Mouse (Mus musculus): Measurements from ENCODE around the gene Olfr131. TPM values are rescaled to one million over a fixed set of nuclear protein-coding genes. Genes with fewer than 3 reads are reported as not detected.

Olfr131 gene
- polyA plus RNA-seq (2012; ENCODE audit: low replicate concordance), result not detected in 2 replicates

GRCm38 (mm10) chr17:38088593-38088992 is at the start of gene Olfr131:
Olfr131 (minus strand) TSS chr17:38088693.

GRCm38 (mm10) chr17:38134426-38134825 is 45.9 kb upstream of the Olfr131 start, which contains the start of gene Olfr132:
Olfr132 (minus strand) TSS chr17:38134526.

GRCm38 (mm10) chr17:38063621-38064020 is 24.9 kb downstream of the Olfr131 start, which contains the start of gene Olfr130:
Olfr130 (plus strand) TSS chr17:38063921.

GRCm38 (mm10) chr17:38059979-38060378 is 28.5 kb downstream of the Olfr131 start, which contains the start of gene Olfr129:
Olfr129 (minus strand) TSS chr17:38060079.

Other genes with a start within 250 kb of the Olfr131 start
- gene Olfr126, start 241.2 kb downstream of the Olfr131 start, polyA plus RNA-seq (2012; ENCODE audit: low replicate concordance), result not detected in 2 replicates
- gene Olfr127, start 188.3 kb downstream of the Olfr131 start, polyA plus RNA-seq (2012; ENCODE audit: low replicate concordance), result not detected in 2 replicates
- not detected in 2 replicates for gene Olfr128, start 168.1 kb downstream of the Olfr131 start, polyA plus RNA-seq (2012; ENCODE audit: low replicate concordance)
- gene Olfr761, start 135.6 kb downstream of the Olfr131 start, polyA plus RNA-seq (2012; ENCODE audit: low replicate concordance), result not detected in 2 replicates
- gene Olfr129, start 28.6 kb downstream of the Olfr131 start, polyA plus RNA-seq (2012; ENCODE audit: low replicate concordance), result not detected in 2 replicates
- gene Olfr130, start 24.8 kb downstream of the Olfr131 start, polyA plus RNA-seq (2012; ENCODE audit: low replicate concordance), result not detected in 2 replicates
- gene Olfr132, start 45.8 kb upstream of the Olfr131 start, polyA plus RNA-seq (2012; ENCODE audit: low replicate concordance), result not detected in 2 replicates
- not detected in 2 replicates for gene Olfr133, start 56.6 kb upstream of the Olfr131 start, polyA plus RNA-seq (2012; ENCODE audit: low replicate concordance)
- gene Olfr134, start 82.7 kb upstream of the Olfr131 start, polyA plus RNA-seq (2012; ENCODE audit: low replicate concordance), result not detected in 2 replicates
- gene Olfr135, start 115.6 kb upstream of the Olfr131 start, polyA plus RNA-seq (2012; ENCODE audit: low replicate concordance), result not detected in 2 replicates
- not detected in 2 replicates for gene Olfr138, start 172.3 kb upstream of the Olfr131 start, polyA plus RNA-seq (2012; ENCODE audit: low replicate concordance)
- not detected in 2 replicates for gene Olfr137, start 218.9 kb upstream of the Olfr131 start, polyA plus RNA-seq (2012; ENCODE audit: low replicate concordance)
- not detected in 2 replicates for gene Olfr136, start 241.1 kb upstream of the Olfr131 start, polyA plus RNA-seq (2012; ENCODE audit: low replicate concordance)